Mouse (Mus musculus) cortical plate, adult 2 months (tissue): ENCODE measurements around the gene Adamts12. TPM values are rescaled to one million over a fixed set of nuclear protein-coding genes. Genes with fewer than 3 reads are reported as not detected.

Source experiments
- H3K27ac ChIP-seq: fragments of 200-500 bp; 2 replicates; pipeline ENCODE4 v1.5.1; 2012; ENCODE audit warnings: low read length, control low read depth, inconsistent platforms; ENCODE audit not compliant: insufficient read depth
- H3K4me1 ChIP-seq: fragments of 200-500 bp; 2 replicates; pipeline ENCODE4 v1.6.1; 2011; ENCODE audit warnings: low read length; ENCODE audit not compliant: control insufficient read depth, insufficient read depth
- H3K4me3 ChIP-seq: fragments of 200-500 bp; 2 replicates; pipeline ENCODE4 v1.5.1; 2011; ENCODE audit warnings: mild to moderate bottlenecking, low read length, control low read depth; ENCODE audit not compliant: insufficient read depth
- CTCF ChIP-seq: fragments of 200-500 bp; IDR thresholded peaks from 2 replicates; pipeline ENCODE4 v1.5.1; 2011; ENCODE audit warnings: mild to moderate bottlenecking, control low read depth, low read length; ENCODE audit not compliant: insufficient read depth; ENCODE audit errors: extremely low read depth
- POLR2A ChIP-seq: fragments of 200-500 bp; IDR thresholded peaks from 2 replicates; pipeline ENCODE4 v1.6.1; 2011; ENCODE audit warnings: mild to moderate bottlenecking, low read length, control low read depth; ENCODE audit not compliant: insufficient read depth; ENCODE audit errors: extremely low read depth
- polyA plus RNA-seq: library from polyadenylated mRNA; depleted of rRNA; stranded (reverse); fragments of >200 nt; gene quantifications from 2 replicates; pipeline ENCODE4 v1.2.3, GENCODE M21; 2012

Adamts12 gene
- polyA plus RNA-seq, 1 experiment, result 0.10 TPM

DNA sequence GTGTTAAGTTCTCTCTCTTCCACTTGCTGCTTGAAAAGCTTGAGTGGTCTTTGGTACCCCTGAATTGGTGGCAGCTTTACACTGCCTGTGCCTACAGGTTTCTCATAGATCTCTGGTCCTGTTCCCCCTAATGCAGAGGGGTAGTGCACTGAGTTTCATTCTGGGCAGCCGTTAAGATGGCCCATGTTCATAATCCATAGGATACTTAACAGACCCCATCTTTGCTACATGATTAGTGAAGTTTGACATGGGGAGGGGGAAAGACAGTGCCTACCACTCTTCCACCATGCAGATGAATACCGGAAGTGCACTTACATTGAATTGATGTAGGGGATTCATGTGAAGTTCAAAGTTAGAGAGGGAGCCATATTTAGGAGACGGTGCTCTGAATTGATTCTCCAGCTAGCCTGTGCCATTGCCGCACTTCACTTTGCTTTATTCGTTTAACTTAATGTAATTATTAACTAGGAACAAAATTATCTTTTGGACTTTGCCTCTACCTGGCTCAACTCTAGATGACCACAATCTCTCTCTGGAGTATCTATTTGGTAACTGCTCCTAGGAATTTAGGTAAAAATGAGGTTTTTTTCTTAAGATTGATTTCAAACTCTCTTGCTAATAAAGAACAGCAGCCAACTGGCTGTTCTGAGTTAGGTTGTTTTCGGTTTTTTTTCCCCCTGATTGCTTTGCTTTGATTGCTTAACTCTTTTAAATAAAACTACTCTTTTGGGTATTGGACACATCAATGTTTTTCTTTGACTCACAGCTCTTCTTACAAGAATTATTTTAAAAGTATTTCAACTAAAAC lies 214.9 kb downstream of the Adamts12 start:
- no peaks in the 10 kb centered on the region for H3K4me1 ChIP-seq
- H3K27ac ChIP-seq, result no peak overlapping the region
- TF ChIP-seq CTCF, result no peak
- H3K4me3 ChIP-seq, result no peak overlapping the region

GRCm38 (mm10) chr15:11280689-11281264 lies 216.2 kb downstream of the Adamts12 start:
- no peak overlapping the region for H3K27ac ChIP-seq
- no peak overlapping the region for H3K4me3 ChIP-seq
- TF ChIP-seq CTCF, result no peak
- H3K4me1 ChIP-seq, result no peaks in the 10 kb centered on the region

DNA sequence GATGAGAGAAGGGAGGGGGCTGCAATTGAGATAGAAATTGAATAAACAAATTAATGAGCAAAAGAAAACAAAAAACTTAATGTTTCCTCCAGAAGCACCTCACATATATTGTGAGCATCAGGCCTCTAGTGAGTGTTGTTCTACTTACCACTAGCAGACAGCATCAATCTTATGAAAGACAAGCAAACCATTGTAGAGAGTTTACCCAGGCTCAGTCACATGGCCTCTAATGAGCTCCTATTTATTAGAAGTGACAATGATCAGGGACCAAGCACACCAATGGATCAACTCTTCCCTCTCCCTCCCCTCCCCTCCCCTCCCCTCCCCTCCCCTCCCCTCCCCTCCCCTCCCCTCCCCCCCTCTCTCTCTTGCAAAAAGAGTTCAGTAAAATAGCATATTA lies 218.6 kb downstream of the Adamts12 start:
- no peak overlapping the region for H3K27ac ChIP-seq
- TF ChIP-seq POLR2A (no peak), CTCF (no peak)
- H3K4me1 ChIP-seq, result no peaks in the 10 kb centered on the region
- no peak overlapping the region for H3K4me3 ChIP-seq

- Histone ChIP-seq H3K27ac (no peak overlapping the region), H3K4me1 (no peaks in the 10 kb centered on the region), H3K4me3 (no peak overlapping the region)
- TF ChIP-seq CTCF (no peak), POLR2A (no peak)
These were observed 223.2 kb downstream of the Adamts12 start for GRCm38 (mm10) chr15:11287780-11288179.

DNA sequence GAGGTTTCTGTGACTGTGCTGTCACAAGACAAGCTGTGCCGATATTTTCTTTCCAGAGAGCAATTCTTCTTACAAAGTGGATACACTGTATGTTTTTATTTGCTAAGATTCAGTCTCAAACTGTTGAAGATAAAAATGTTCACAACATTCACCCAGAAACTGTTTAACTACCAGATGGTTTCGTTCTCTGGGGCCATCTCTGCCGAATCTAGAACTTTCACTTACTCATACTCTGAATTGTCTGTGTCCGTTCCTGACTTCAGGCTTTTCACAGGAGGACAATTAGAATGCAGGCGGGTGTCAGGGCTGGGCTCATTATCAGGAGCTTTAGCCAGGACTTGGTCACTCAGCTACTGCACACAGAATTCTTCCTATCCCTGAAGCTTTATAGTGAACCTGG lies 227.7 kb downstream of the Adamts12 start:
- no peak overlapping the region for H3K4me3 ChIP-seq
- no peaks in the 10 kb centered on the region for H3K4me1 ChIP-seq
- no peak overlapping the region for H3K27ac ChIP-seq
- TF ChIP-seq POLR2A, result no peak

DNA sequence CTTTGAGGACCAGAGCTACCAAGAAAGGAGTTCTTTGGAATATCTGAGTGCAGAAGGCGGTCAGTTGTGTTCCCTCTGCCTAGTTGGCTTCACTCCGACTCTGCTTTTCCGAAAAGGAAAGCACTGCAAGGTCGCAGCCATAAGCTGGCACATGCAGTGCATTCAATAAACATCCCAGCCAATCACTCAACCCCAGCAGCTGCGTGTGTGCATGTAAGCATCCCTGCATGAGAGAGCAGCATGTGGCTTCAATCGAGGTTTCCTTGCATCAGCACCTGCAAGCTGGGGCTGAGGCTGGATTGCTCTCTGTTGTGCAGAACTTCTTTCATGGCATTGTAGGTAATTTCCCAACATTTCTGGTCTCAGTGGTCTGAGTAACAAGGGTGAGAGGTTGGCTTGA lies 230.4 kb downstream of the Adamts12 start:
- TF ChIP-seq POLR2A (no peak), CTCF (no peak)
- H3K4me1 ChIP-seq, result no peaks in the 10 kb centered on the region
- H3K4me3 ChIP-seq, result no peak overlapping the region
- H3K27ac ChIP-seq, result no peak overlapping the region

- TF ChIP-seq POLR2A, result no peak
- no peak for TF ChIP-seq CTCF
- H3K4me3 ChIP-seq, result no peak overlapping the region
- no peaks in the 10 kb centered on the region for H3K4me1 ChIP-seq
- H3K27ac ChIP-seq, result no peak overlapping the region
These were observed 233.4 kb downstream of the Adamts12 start for GRCm38 (mm10) chr15:11297960-11298359.

GRCm38 (mm10) chr15:11317077-11317476 lies 252.5 kb downstream of the Adamts12 start:
- Histone ChIP-seq H3K27ac (no peak overlapping the region), H3K4me1 (no peaks in the 10 kb centered on the region), H3K4me3 (no peak overlapping the region)
- no peak for TF ChIP-seq POLR2A
- TF ChIP-seq CTCF, result no peak

- TF ChIP-seq POLR2A (no peak), CTCF (peak; percentile 83)
- no peaks in the 10 kb centered on the region for H3K4me1 ChIP-seq
These were observed 255.9 kb downstream of the Adamts12 start for GRCm38 (mm10) chr15:11320481-11320880.

DNA sequence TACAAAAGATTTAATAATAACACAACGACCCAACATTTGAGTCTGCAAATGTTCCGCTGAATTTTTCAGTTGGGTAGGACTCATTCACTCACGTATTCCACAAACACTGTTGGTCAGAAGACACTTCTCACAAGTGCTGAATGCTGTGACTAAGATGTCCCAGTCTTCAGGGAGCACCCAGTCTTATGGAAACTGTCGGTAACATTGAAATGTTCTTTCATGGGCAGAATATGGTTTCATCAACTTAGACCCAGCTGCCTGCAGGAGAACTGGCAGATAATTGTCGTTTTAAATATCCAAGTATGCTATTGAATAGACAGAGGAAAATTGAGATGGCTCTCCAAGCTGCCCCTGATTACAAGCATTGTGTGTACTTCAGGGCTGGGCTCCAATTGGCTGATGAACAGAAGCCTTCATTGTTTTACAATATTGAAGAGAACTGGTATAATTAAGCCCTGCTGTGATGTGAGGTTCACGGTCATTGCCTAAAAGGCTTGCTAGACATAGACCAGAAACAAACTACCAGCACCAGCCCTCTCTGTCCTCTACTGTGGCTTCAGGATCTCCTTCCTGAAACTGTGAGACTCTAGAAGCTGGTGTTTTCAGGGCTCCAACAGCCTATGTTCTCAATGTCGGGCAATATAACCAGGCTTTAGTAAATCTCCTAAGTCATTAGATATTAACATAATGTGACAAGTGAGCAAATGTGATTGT lies 275.0 kb downstream of the Adamts12 start:
- Histone ChIP-seq H3K4me3 (no peak overlapping the region), H3K4me1 (no peaks in the 10 kb centered on the region), H3K27ac (no peak overlapping the region)
- no peak for TF ChIP-seq POLR2A
- TF ChIP-seq CTCF, result no peak

More at GRCm38 (mm10) chr15:11320481-11320880, 255.9 kb downstream of the Adamts12 start:
- no peak overlapping the region for H3K27ac ChIP-seq
- H3K4me3 ChIP-seq, result no peak overlapping the region
